Mouse (Mus musculus) urinary bladder, postnatal 10 days (tissue): Measurements from ENCODE around the gene Helz.

Experiments
- DNase-seq: peaks from one replicate; pipeline ENCODE4 v3.0.0; 2022; ENCODE audit warnings: low spot score

Helz gene

DNA sequence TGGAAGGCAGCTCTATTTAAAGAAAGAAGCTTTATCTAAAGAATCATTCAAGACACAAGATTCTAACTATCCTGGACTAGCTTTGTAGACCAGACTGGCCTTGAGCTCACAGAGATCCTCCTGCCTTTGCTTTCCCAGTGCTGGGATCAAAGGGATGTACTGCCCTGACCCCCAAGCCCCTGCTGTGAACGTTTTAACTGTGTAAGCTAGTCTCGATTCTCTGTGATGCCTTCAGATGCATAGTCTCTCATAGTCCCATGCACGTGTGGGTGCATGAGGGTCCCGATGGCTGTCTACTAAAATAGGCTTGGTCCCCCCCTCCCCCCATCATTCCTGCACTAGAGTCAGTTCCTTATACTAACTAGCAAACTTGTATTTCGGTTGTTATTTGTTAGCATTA, 70.2 kb downstream of the Helz start:
- DNase-seq, result no peak

- no peak for DNase-seq
Measured at GRCm38 (mm10) chr11:107624661-107625060, 76.9 kb downstream of the Helz start.

DNA sequence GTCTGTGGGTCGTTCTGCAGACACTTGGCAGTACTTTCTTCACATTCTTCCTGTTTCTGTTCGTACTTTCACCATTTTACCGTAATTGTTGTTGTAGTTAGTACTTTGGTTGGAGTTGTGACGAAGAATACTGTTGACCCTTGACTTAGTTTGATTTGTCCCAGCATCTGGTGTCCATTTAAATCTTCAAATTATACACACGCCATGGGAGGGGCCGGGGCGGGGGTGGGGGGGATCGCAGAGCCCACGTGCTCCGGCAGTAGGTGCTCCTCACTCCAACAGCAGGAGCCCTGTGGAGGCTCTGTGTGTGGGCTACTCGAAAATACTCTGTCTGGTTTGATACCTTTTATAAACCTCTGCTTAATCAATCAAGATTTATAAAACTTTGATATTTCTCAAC, 78.0 kb downstream of the Helz start:
- no peak for DNase-seq

DNA sequence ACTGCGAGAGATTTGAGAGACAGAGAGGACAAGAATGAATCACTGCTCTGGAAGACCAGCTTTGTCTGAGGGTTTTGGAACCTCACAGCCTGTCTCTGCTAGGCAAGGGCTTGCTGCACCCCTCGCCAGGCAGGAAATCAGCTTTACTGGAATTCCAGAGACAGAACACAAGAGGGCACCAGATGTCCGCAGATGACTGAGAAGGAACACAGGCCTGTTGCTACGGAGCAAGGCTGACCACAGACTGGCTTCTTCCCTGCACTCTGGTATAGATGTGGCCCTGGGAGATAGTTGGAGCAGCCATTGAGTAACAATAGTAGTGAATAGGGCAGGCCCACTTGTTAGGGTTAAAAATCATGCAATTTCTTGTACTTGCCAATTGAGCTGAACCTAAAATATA, 81.8 kb downstream of the Helz start:
- no peak for DNase-seq

DNA sequence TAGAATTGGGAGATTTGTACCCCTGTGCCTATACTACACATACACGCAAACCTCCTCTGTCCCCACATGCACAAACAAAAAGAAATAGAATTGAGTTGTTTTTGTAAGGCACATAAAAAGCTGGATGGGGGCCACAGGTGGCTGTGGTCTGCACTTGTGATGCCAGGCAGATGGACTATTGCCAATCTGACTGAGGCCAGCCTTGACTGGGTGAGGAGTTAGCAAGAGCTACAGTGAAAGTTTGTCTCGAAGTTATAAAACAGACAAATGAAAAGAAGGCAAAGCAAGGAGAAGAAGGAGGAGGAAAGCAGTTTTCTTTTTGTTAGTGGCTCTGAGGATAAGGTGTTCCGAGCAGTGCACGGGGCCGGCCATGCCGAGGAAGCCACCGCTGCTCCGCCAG, 82.2 kb downstream of the Helz start:
- DNase-seq, result no peak

DNA sequence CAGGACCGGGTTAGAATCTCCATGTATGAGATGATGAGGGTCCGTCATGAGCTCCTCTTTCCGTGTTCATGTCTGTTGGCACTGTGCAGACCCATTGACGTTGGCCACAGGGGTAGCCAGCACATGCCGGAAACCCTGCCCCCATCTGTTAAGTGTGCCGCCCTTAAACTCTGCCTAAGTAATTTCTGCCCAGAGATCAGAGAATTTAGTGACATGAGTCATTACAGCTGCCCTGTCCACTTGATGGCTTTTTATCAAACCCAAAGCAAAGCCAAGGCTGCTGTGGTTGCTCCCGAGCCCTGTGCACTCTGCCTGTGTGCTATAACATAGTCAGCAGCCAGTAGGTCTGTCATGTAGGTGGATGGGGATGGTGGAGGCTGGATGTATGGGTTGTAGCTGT, 83.4 kb downstream of the Helz start:
- DNase-seq, result no peak

- no peak for DNase-seq
Measured at GRCm38 (mm10) chr11:107633563-107634146, 85.9 kb downstream of the Helz start.

- DNase-seq, result no peak
Measured at GRCm38 (mm10) chr11:107638137-107638536, 90.4 kb downstream of the Helz start.

DNA sequence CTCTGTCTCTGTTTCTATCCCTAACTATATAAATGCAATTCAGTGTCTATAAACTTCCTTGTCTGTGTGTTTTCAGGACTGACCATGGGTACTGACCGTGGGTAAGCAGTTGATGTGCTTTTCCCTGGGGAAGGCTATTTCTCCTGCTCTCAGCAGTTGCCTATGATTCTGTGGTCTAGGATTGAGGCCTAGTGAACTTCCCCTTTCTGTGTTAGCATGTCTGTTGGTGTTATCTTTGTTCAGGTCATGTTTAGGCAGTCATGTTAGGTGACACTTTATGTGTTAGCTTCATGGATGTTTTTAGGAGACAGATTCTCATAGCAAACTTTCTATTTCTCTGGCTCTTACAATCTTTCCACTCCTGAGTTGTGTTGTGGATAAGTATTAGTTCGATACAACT, 91.9 kb downstream of the Helz start:
- DNase-seq, result no peak

DNA sequence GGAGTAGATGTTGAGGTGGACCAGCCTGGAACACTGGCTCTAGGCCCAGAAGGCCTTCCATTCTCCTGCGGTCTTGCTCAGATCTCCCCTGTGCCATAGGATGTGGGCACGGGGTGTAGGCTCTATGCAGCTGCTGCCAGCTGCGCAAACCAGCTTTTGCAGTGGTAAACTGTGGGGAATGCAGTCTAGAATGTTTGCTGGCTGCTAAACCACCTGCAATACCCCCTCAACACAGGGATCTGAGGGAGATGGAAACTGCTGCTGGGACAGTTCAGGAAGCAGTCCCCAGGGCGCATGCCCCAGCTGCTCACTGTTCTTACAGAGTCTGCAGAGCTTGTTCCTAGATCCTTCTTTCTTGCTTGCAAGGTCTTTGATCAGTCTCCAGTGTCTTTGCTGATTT, 96.7 kb downstream of the Helz start:
- no peak for DNase-seq

GRCm38 (mm10) chr11:107647330-107647729, 99.6 kb downstream of the Helz start:
- DNase-seq, result no peak

- no peak for DNase-seq
Measured at GRCm38 (mm10) chr11:107648668-107649067, 100.9 kb downstream of the Helz start.

DNA sequence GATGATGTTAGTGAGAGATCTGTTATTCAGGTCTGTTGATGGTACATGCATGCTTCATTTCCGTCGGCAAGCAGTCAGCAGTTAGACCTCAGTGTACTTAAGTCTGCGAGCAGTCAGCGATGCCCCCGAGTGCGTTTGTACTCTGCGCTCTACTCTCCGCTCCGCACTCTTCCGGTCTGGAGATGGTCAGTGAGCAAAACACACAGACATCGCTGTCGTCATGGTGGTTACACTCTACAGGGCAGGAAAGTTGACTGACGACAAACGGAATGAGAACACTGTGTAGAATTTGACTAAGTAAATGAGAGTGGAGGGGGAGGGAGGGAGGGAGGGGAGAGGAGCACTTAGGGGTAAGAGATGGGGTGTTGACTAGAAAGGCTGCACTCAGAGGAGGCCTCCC, 101.7 kb downstream of the Helz start:
- DNase-seq, result no peak

DNA sequence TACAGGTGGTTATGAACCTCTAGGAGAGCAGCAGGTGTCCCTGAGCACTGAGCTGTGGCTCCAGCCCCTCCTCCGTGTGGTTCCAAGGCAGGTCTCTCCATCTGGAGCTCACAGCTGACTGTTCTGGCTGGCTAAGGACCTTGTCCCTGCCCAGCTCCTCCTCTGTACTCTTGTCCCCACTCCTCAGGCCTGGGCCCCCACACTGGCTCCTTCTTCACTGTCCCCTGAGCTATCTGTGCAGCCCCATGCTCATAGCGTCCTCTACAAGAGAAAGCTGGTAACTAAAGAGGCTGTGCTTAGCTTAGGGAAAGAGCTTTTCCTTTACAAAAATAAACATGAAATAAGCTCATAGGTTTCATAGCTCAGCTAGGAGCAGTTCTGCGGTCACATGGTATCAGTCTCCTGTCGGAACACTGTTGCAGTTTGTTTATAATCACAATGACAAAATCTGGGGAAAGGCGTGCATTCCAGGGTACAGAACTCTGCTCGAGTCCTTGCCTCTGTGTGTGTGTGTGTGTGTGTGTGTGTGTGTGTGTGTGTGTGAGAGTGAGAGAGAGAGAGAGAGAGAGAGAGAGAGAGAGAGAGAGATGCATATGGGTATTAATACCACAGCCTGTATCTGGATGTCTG, 102.8 kb downstream of the Helz start:
- no peak for DNase-seq

DNA sequence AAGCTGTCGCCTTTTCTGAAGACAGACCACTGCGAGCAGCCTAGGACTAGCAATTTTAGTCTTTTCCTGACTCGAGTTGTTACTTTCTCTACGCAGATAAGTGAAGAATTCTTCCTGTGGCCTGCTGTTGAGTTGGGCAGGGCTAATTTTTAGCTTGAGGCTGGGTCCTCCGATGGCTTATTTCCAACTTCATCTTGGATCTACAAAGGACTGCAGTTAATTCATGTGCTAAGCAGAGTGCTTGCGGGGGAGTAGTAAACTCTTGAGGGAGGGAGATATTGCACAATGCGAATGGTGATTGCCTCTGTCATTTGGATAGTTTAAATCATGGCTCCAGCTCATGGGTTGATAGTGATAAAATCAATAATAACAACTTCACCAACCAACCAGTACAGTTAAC, 103.7 kb downstream of the Helz start:
- no peak for DNase-seq

DNA sequence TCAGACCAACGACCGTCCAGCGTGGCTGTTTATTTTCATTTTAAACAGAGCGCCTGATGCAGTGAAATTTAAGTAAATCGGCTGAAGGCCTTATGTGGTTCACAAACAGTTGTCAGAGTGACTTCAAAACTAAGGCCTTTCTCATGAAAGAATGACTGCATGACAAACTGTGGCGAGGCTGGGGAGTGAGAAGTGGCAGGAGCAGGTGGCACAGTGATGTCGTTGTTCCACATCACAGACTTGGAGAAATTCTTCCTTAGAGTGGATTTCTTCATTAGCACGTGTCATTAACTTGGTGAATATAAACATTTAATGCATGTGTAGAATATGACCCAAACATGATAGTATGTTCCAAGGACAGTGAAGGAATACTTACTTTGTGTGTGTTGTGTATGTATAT, 104.4 kb downstream of the Helz start:
- DNase-seq, result no peak

- no peak for DNase-seq
Measured at GRCm38 (mm10) chr11:107655538-107655937, 107.8 kb downstream of the Helz start.

DNA sequence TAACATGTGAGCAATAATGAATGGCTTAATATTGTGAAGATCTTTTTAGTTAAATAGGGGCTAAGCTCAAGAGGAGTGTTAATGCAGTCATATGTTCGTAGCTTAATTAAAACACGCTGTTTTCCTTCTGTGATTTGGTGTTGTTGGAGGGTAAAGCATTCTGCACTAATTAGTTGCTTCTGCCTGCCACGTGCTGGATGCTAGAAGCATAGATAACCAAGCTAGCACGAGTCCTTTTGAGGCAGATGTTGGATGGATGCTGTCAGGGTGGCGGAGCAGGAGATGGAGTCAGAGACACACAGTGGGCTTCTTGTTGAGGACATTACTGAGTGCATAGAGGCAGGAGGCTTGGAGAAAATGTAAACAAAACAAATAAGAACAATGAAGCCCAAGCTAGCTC, 109.4 kb downstream of the Helz start:
- no peak for DNase-seq

GRCm38 (mm10) chr11:107660452-107660851, 112.7 kb downstream of the Helz start:
- DNase-seq, result no peak

- DNase-seq, result no peak
Measured at GRCm38 (mm10) chr11:107662666-107663065, 114.9 kb downstream of the Helz start.

GRCm38 (mm10) chr11:107667542-107667941, 119.8 kb downstream of the Helz start:
- DNase-seq, result no peak

GRCm38 (mm10) chr11:107668223-107668622, 120.5 kb downstream of the Helz start:
- DNase-seq, result no peak

- DNase-seq, result no peak
Measured at GRCm38 (mm10) chr11:107668977-107669376, 121.2 kb downstream of the Helz start.

GRCm38 (mm10) chr11:107674006-107674405, 126.3 kb downstream of the Helz start:
- no peak for DNase-seq
